In the genomic region with DNA sequence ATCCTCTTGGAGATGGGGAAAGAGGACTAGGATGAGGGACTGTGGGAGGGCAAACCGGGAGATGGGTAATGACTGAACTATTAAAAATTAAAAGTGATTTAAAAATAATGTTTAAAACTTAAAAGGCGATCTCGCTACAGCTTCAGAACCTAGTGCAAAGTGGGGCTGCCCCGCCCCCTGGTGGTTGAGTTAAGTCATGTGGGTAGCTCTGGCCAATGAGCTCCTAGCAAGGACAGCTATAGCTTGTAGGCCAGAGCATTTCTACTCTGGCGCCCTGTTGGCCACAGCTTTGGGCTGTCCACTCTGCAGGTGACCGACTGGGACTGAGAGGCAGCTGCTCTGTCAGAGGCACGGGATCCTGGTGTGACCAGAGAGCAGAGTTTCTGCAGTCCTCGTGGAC, we compare ENCODE assay signal across 8 mouse cellular contexts. TPM values are rescaled to one million over a fixed set of nuclear protein-coding genes. Genes with fewer than 3 reads are reported as not detected.
DNase-seq lines count a peak whose midpoint lies in the region; ATAC-seq and TF ChIP-seq lines count a peak whose summit lies in the region.

No protein-coding gene starts in this region.

- peak overlapping the region; percentile 36 for H3K4me2 ChIP-seq in embryonic facial prominence, embryonic 13.5 days
- H3K4me2 ChIP-seq in limb, embryonic 13.5 days (replicated peaks), result peak overlapping the region; percentile 36
- peak overlapping the region; percentile 40 for H3K4me2 ChIP-seq in midbrain, embryonic 15.5 days

- no peaks in the 10 kb centered on the region for H3K36me3 ChIP-seq in embryonic facial prominence, embryonic 13.5 days
- no peaks in the 10 kb centered on the region for H3K36me3 ChIP-seq in limb, embryonic 13.5 days
- no peaks in the 10 kb centered on the region for H3K36me3 ChIP-seq in midbrain, embryonic 15.5 days (replicated peaks)
- H3K36me3 ChIP-seq in spleen, adult 2 months (ENCODE audit: control insufficient read depth, insufficient read depth, low read length), result no peaks in the 10 kb centered on the region

- H3K27ac ChIP-seq in embryonic facial prominence, embryonic 13.5 days, result no peak overlapping the region
- no peak overlapping the region for H3K27ac ChIP-seq in limb, embryonic 13.5 days
- H3K27ac ChIP-seq in midbrain, embryonic 15.5 days, result no peak overlapping the region
- no peak overlapping the region for H3K27ac ChIP-seq in spleen, adult 2 months (ENCODE audit: insufficient read depth, low read length)

- peak overlapping the region; percentile 61; the same call in 1 of the 2 replicates for H3K9ac ChIP-seq in embryonic facial prominence, embryonic 13.5 days
- H3K9ac ChIP-seq in limb, embryonic 13.5 days, result no peak overlapping the region
- no peak overlapping the region for H3K9ac ChIP-seq in midbrain, embryonic 15.5 days

- H3K4me1 ChIP-seq in embryonic facial prominence, embryonic 13.5 days, result peaks cover 6% of the 10 kb centered on the region; the same call in 1 of the 2 replicates
- no peaks in the 10 kb centered on the region for H3K4me1 ChIP-seq in limb, embryonic 13.5 days
- H3K4me1 ChIP-seq in midbrain, embryonic 15.5 days, result 0 out of 2 replicates have a peak, but pooled peaks cover 2% of the 10 kb centered on the region
- no peaks in the 10 kb centered on the region for H3K4me1 ChIP-seq in spleen, adult 2 months (ENCODE audit: control insufficient read depth, insufficient read depth, insufficient read length)

- peak; percentile 84; the same call in 1 of the 2 replicates for TF ChIP-seq CTCF in spleen, adult 2 months (IDR thresholded peaks at IDR 0.05; ENCODE audit: extremely low read depth, insufficient read depth, insufficient read length, insufficient replicate concordance)

- DNase-seq in 416B (ENCODE audit: low read depth), result peak; percentile 88
- peak; percentile 66 to 78 for DNase-seq in adrenal gland, postnatal 4 days (ENCODE audit: low spot score in 2 of 2)
- peak; percentile 82 for DNase-seq in heart, adult 8-10 months (ENCODE audit: low spot score)
- peak; percentile 62 to 82 for DNase-seq in kidney, adult 8-10 months
- DNase-seq in spleen, adult 2 months (ENCODE audit: low read depth in 1 of 2, low spot score in 2 of 2), result peak; percentile 66 to 81

- H3K9me3 ChIP-seq in embryonic facial prominence, embryonic 13.5 days, result no peaks in the 10 kb centered on the region
- no peaks in the 10 kb centered on the region for H3K9me3 ChIP-seq in limb, embryonic 13.5 days
- no peaks in the 10 kb centered on the region for H3K9me3 ChIP-seq in midbrain, embryonic 15.5 days

- no peak overlapping the region for H3K4me3 ChIP-seq in embryonic facial prominence, embryonic 13.5 days
- no peak overlapping the region for H3K4me3 ChIP-seq in limb, embryonic 13.5 days
- H3K4me3 ChIP-seq in midbrain, embryonic 15.5 days, result no peak overlapping the region; the same call in 1 of the 2 replicates
- H3K4me3 ChIP-seq in spleen, adult 2 months (ENCODE audit: extremely low read depth, insufficient read depth, insufficient read length), result no peak overlapping the region

- ATAC-seq in embryonic facial prominence, embryonic 13.5 days (ENCODE audit: insufficient number of reproducible peaks, insufficient read depth, low FRiP score, low TSS enrichment, low read depth), result peak; percentile 82; the same call in 1 of the 2 replicates
- ATAC-seq in limb, embryonic 13.5 days (ENCODE audit: low FRiP score, low read depth), result peak; percentile 94
- ATAC-seq in midbrain, embryonic 15.5 days (replicated peaks), result peak; percentile 90

- no peaks in the 10 kb centered on the region for H3K27me3 ChIP-seq in embryonic facial prominence, embryonic 13.5 days
- no peaks in the 10 kb centered on the region for H3K27me3 ChIP-seq in limb, embryonic 13.5 days
- H3K27me3 ChIP-seq in midbrain, embryonic 15.5 days (replicated peaks), result no peaks in the 10 kb centered on the region
- no peaks in the 10 kb centered on the region for H3K27me3 ChIP-seq in spleen, adult 2 months (ENCODE audit: control insufficient read depth, insufficient read depth, low read length)

- TF ChIP-seq POLR2A in spleen, adult 2 months (IDR thresholded peaks at IDR 0.05; ENCODE audit: low read depth, low read length), result no peak

- 5% methylated on average over 8 of the region's 8 CpGs for WGBS in embryonic facial prominence, embryonic 13.5 days
- whole genome bisulfite sequencing in limb, embryonic 13.5 days, result 4% methylated on average over 8 of the region's 8 CpGs
- WGBS in midbrain, embryonic 15.5 days, result 4% methylated on average over 8 of the region's 8 CpGs
- 11% methylated on average over 8 of the region's 8 CpGs for WGBS in spleen, adult 2 months

RNA-seq across cellular contexts. Expression of a gene that starts 9.8 kb away (rescaled TPM):
- total RNA-seq in adrenal gland, postnatal 4 days (2021), result 10 to 100 TPM; 28.6 to 29.6 TPM
- 2.4 and 2.7 TPM in 2 replicates for polyA plus RNA-seq in embryonic facial prominence, embryonic 13.5 days (2015; fragmentation: Nextera tagmentation; extraction: Ambion mirVana)
- 10 to 100 TPM; 22.6 to 26.7 (median 25.3) TPM for total RNA-seq in heart, adult 8-10 months (2022)
- polyA plus RNA-seq in limb, embryonic 13.5 days (2015; fragmentation: Nextera tagmentation; extraction: Ambion mirVana), result 2.9 and 3.5 TPM in 2 replicates
- polyA plus RNA-seq in midbrain, embryonic 15.5 days (2015; fragmentation: Nextera tagmentation; extraction: Ambion mirVana), result 3.8 and 4.3 TPM in 2 replicates
- 6.9 and 7.7 TPM in 2 replicates for polyA plus RNA-seq in spleen, adult 2 months (2012; rRNA removed)

RNA-seq across cellular contexts. Expression of a gene that starts 53.9 kb away (rescaled TPM):
- 10 to 100 TPM; 39.1 to 44.7 TPM for total RNA-seq in adrenal gland, postnatal 4 days (2021)
- polyA plus RNA-seq in embryonic facial prominence, embryonic 13.5 days (2015; fragmentation: Nextera tagmentation; extraction: Ambion mirVana), result 25.6 and 27.2 TPM in 2 replicates
- total RNA-seq in heart, adult 8-10 months (2022), result 10 to 100 TPM; 12.1 to 15.3 (median 13.0) TPM
- polyA plus RNA-seq in limb, embryonic 13.5 days (2015; fragmentation: Nextera tagmentation; extraction: Ambion mirVana), result 22.0 and 24.5 TPM in 2 replicates
- polyA plus RNA-seq in midbrain, embryonic 15.5 days (2015; fragmentation: Nextera tagmentation; extraction: Ambion mirVana), result 2.7 and 3.0 TPM in 2 replicates
- 26.7 and 29.8 TPM in 2 replicates for polyA plus RNA-seq in spleen, adult 2 months (2012; rRNA removed)
